Mouse (Mus musculus) erythroblast, embryonic 14.5 days (primary cell): Measurements from ENCODE around the gene Foxred2. TPM values are rescaled to one million over a fixed set of nuclear protein-coding genes. Genes with fewer than 3 reads are reported as not detected.

ENCODE experiments used
- H3K27me3 ChIP-seq: 2 replicates; pipeline ENCODE4 v1.6.1; 2012; ENCODE audit warnings: inconsistent platforms; ENCODE audit not compliant: control insufficient read depth
- H3K36me3 ChIP-seq: 2 replicates; pipeline ENCODE4 v1.6.1; 2012; ENCODE audit warnings: mild to moderate bottlenecking, inconsistent platforms; ENCODE audit not compliant: control insufficient read depth
- H3K4me1 ChIP-seq: 2 replicates; pipeline ENCODE4 v1.6.1; 2012; ENCODE audit warnings: inconsistent platforms; ENCODE audit not compliant: control insufficient read depth
- H3K4me3 ChIP-seq: replicated peaks from 2 replicates; pipeline ENCODE3; 2012; ENCODE audit warnings: moderate library complexity, mild to moderate bottlenecking, inconsistent platforms
- H3K9me3 ChIP-seq: 2 replicates; pipeline ENCODE4 v1.6.1; 2012; ENCODE audit warnings: low read length, inconsistent platforms, mixed read lengths; ENCODE audit not compliant: control insufficient read depth
- GATA1 ChIP-seq: IDR thresholded peaks from 2 replicates; pipeline ENCODE4 v1.6.1; 2012; ENCODE audit warnings: low read length, inconsistent platforms, mixed read lengths
- TAL1 ChIP-seq: IDR thresholded peaks from 3 replicates; pipeline ENCODE4 v1.6.1; 2012; ENCODE audit warnings: low read length, inconsistent platforms, mixed read lengths
- polyA plus RNA-seq: library from polyadenylated mRNA; stranded (reverse); fragments of >175 nt; gene quantifications from 2 replicates; pipeline ENCODE4 v1.2.3, GENCODE M21; 2012

The Foxred2 gene
- polyA plus RNA-seq, 1 experiment: 0.06 TPM

- TF ChIP-seq GATA1 (no peak), TAL1 (no peak)
- no peaks in the 10 kb centered on the region for H3K9me3 ChIP-seq
- H3K4me3 ChIP-seq: no peak overlapping the region
- H3K36me3 ChIP-seq: no peaks in the 10 kb centered on the region; the same call in 1 of the 2 replicates
- H3K4me1 ChIP-seq: peaks cover 48% of the 10 kb centered on the region
- peaks cover 15% of the 10 kb centered on the region; the same call in 1 of the 2 replicates for H3K27me3 ChIP-seq
Measured at GRCm38 (mm10) chr15:77934326-77934725, 22.2 kb downstream of the Foxred2 start.

GRCm38 (mm10) chr15:77933770-77934169, 22.8 kb downstream of the Foxred2 start:
- Histone ChIP-seq H3K36me3 (no peaks in the 10 kb centered on the region; the same call in 1 of the 2 replicates), H3K4me1 (peaks cover 51% of the 10 kb centered on the region), H3K9me3 (no peaks in the 10 kb centered on the region), H3K27me3 (peaks cover 15% of the 10 kb centered on the region; the same call in 1 of the 2 replicates), H3K4me3 (no peak overlapping the region)
- TF ChIP-seq TAL1 (no peak), GATA1 (no peak)

- no peak for TF ChIP-seq GATA1
- Histone ChIP-seq H3K4me1 (peaks cover 54% of the 10 kb centered on the region), H3K36me3 (no peaks in the 10 kb centered on the region; the same call in 1 of the 2 replicates), H3K27me3 (peaks cover 12% of the 10 kb centered on the region; the same call in 1 of the 2 replicates), H3K9me3 (no peaks in the 10 kb centered on the region), H3K4me3 (no peak overlapping the region)
Measured at GRCm38 (mm10) chr15:77933222-77933621, 23.3 kb downstream of the Foxred2 start.

GRCm38 (mm10) chr15:77931689-77932016, 24.9 kb downstream of the Foxred2 start:
- H3K4me1 ChIP-seq: peaks cover 70% of the 10 kb centered on the region
- peak; percentile 71 for TF ChIP-seq TAL1
- peak; percentile 52 for TF ChIP-seq GATA1

DNA sequence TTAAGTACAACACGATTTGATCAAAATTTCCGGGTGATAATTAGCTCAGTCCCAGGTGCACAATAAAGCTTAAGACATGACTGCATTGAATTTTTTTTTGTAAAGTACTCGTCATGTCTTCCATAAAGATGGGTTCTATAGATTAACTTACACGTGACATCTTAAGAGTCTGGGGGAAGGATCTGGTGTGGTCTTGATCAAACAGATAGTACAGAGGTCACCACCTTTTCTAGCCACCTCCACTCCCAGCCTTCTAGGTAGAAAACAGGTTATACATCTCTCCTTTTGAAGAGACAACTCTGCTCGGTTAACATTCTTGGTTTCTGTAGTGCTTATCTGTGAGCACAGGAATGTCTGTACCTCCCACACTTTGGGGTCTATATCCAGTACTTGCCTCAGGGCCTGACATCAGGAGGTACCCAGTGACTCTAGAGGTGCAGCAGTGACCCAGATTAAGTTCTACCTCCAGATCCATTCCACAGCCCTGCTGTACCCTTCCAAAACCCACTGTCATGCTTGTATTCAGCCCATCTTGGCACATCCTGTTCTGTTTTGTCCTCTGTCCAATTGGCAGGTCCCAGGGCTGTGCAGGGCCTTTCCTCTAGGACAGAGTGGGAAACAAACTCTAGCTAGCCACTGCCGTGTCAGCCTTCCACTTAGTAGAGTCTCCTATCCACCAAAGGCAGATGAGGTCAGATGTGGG, 25.4 kb downstream of the Foxred2 start:
- no peaks in the 10 kb centered on the region for H3K9me3 ChIP-seq
- peaks cover 74% of the 10 kb centered on the region for H3K4me1 ChIP-seq
- H3K27me3 ChIP-seq: peaks cover 9% of the 10 kb centered on the region; the same call in 1 of the 2 replicates
- no peak for TF ChIP-seq GATA1
- no peak for TF ChIP-seq TAL1
- peaks cover 17% of the 10 kb centered on the region for H3K36me3 ChIP-seq
- peak overlapping the region; percentile 78 for H3K4me3 ChIP-seq

More at GRCm38 (mm10) chr15:77931689-77932016, 24.9 kb downstream of the Foxred2 start:
- H3K36me3 ChIP-seq: peaks cover 13% of the 10 kb centered on the region
- peak overlapping the region; percentile 78 for H3K4me3 ChIP-seq
- peaks cover 9% of the 10 kb centered on the region; the same call in 1 of the 2 replicates for H3K27me3 ChIP-seq
- H3K9me3 ChIP-seq: no peaks in the 10 kb centered on the region

GRCm38 (mm10) chr15:77929804-77930203, 26.7 kb downstream of the Foxred2 start:
- H3K9me3 ChIP-seq: no peaks in the 10 kb centered on the region
- peaks cover 77% of the 10 kb centered on the region for H3K4me1 ChIP-seq
- peaks cover 29% of the 10 kb centered on the region for H3K36me3 ChIP-seq
- peaks cover 3% of the 10 kb centered on the region; the same call in 1 of the 2 replicates for H3K27me3 ChIP-seq
- H3K4me3 ChIP-seq: peak overlapping the region; percentile 78
- TF ChIP-seq GATA1: no peak
- no peak for TF ChIP-seq TAL1

DNA sequence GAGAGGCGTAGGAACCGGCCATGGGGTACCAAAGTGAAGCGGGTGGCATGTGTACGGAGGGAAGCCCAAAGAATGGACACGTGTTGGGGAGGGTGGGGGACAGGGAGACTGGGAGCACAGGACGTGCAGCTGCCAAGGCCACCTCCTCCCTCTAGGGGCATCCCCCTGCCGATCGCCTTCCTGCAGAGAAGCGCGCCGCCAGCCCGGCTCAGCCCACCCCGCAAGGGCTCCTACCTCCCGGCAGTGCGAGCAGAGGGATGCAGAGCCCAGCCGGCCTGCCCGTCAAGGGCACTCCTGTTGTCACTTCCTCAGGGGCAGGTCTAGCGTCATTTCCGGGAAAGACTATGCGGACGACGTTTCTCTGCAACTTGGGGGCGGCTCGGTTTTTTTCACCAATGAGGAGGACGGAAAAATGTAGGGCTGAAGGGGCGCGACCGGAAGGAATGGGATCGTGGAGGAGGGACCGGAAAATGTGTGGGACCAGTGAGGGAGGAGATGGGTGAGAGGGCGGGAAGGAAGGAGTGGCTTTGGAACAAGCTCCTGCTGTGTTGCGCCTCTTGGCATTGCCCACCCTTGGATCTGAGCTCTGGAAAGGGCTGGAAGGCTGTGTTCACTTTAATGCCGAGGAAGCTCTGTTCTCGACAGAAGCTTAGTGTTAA, 27.7 kb downstream of the Foxred2 start, which contains the start of gene Txn2:
Txn2 (minus strand) TSS at position 334 of the 659 bp plus-strand sequence.
- no peaks in the 10 kb centered on the region for H3K9me3 ChIP-seq
- H3K4me3 ChIP-seq: peak within 1 kb of the TSS; percentile 78
- H3K36me3 ChIP-seq: peaks cover 39% of the 10 kb centered on the region
- H3K27me3 ChIP-seq: no peaks in the 10 kb centered on the region
- TF ChIP-seq GATA1 (no peak), TAL1 (no peak)
- H3K4me1 ChIP-seq: peaks cover 72% of the 10 kb centered on the region

GRCm38 (mm10) chr15:77928091-77928490, 28.4 kb downstream of the Foxred2 start:
- TF ChIP-seq TAL1 (no peak), GATA1 (no peak)
- H3K4me3 ChIP-seq: peak overlapping the region; percentile 78
- H3K36me3 ChIP-seq: peaks cover 46% of the 10 kb centered on the region
- no peaks in the 10 kb centered on the region for H3K27me3 ChIP-seq
- H3K4me1 ChIP-seq: peaks cover 70% of the 10 kb centered on the region
- H3K9me3 ChIP-seq: no peaks in the 10 kb centered on the region

DNA sequence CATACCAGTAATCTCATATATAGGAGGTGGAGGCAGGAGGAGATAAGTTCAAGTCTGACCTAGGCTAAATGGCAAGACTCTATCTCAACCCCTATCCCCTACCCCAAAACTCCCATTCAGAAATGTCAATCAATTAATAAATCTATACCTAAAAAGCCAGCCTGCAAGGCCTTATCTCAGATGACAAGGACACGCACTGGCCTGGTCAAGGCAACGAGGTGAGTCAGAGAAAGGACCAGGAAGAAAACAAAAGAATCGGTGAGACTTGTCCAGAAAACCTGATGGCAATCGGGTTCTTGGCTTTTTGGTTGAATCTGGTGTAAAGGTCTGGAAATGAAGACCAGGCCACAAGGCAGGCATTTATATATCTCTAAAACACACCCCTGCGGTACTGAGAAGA, 29.6 kb downstream of the Foxred2 start:
- H3K9me3 ChIP-seq: no peaks in the 10 kb centered on the region
- H3K36me3 ChIP-seq: peaks cover 58% of the 10 kb centered on the region
- H3K4me3 ChIP-seq: peak overlapping the region; percentile 78
- H3K27me3 ChIP-seq: no peaks in the 10 kb centered on the region
- peaks cover 64% of the 10 kb centered on the region for H3K4me1 ChIP-seq
- TF ChIP-seq TAL1: no peak
- no peak for TF ChIP-seq GATA1
